Mouse (Mus musculus) liver, embryonic 12.5 days (tissue): Measurements from ENCODE around the gene Hectd4. TPM values are rescaled to one million over a fixed set of nuclear protein-coding genes. Genes with fewer than 3 reads are reported as not detected.
"Not testable (repeated sequence)": the region's sequence is repeated elsewhere in the genome, so short reads cannot be mapped to it uniquely, and the experiment has no call there.

Source experiments
- ATAC-seq: fragments of 200-750 bp; cut with Nextera tagmentation; 2 replicates; pipeline ENCODE4 v1.8.0; 2017; ENCODE audit warnings: moderate number of reproducible peaks, mild to moderate bottlenecking, moderate library complexity
- H3K27ac ChIP-seq: fragments of 300-500 bp; sonication (generic); 2 replicates; pipeline ENCODE4 v1.5.1; 2016; ENCODE audit warnings: mild to moderate bottlenecking
- H3K27me3 ChIP-seq: fragments of 300-500 bp; sonication (generic); replicated peaks from 2 replicates; pipeline ENCODE4 v1.6.1; 2016; ENCODE audit warnings: mild to moderate bottlenecking, moderate library complexity
- H3K36me3 ChIP-seq: fragments of 300-500 bp; sonication (generic); 2 replicates; pipeline ENCODE4 v1.6.1; 2016; ENCODE audit warnings: mild to moderate bottlenecking, moderate library complexity
- H3K4me1 ChIP-seq: fragments of 300-500 bp; sonication (generic); 2 replicates; pipeline ENCODE4 v1.6.1; 2016
- H3K4me2 ChIP-seq: fragments of 300-500 bp; sonication (generic); 2 replicates; pipeline ENCODE4 v1.6.1; 2016; ENCODE audit warnings: mild to moderate bottlenecking, moderate library complexity
- H3K4me3 ChIP-seq: fragments of 300-500 bp; sonication (generic); 2 replicates; pipeline ENCODE4 v1.5.1; 2016; ENCODE audit warnings: mild to moderate bottlenecking, moderate library complexity
- H3K9ac ChIP-seq: fragments of 300-500 bp; sonication (generic); 2 replicates; pipeline ENCODE4 v1.6.1; 2016; ENCODE audit warnings: mild to moderate bottlenecking, moderate library complexity
- H3K9me3 ChIP-seq: fragments of 300-500 bp; sonication (generic); replicated peaks from 2 replicates; pipeline ENCODE4 v1.6.1; 2016; ENCODE audit warnings: mild to moderate bottlenecking, moderate library complexity
- WGBS: fragments of 180-500 bp; shearing (Covaris S2); methylation state at CpG from one replicate; pipeline ENCODE4 v1.1.7; 2016; ENCODE audit not compliant: insufficient replicate concordance; 5-methylcytosine and 5-hydroxymethylcytosine counted together
- polyA plus RNA-seq: library from polyadenylated mRNA; unstranded; fragments of >200 nt; fragmentation: Nextera tagmentation; extraction: Ambion mirVana; gene quantifications from 2 replicates; pipeline ENCODE4 v1.2.1, GENCODE M21; 2016

Gene Hectd4
- polyA plus RNA-seq, 1 experiment from 2014 or later, result 13.3 TPM

DNA sequence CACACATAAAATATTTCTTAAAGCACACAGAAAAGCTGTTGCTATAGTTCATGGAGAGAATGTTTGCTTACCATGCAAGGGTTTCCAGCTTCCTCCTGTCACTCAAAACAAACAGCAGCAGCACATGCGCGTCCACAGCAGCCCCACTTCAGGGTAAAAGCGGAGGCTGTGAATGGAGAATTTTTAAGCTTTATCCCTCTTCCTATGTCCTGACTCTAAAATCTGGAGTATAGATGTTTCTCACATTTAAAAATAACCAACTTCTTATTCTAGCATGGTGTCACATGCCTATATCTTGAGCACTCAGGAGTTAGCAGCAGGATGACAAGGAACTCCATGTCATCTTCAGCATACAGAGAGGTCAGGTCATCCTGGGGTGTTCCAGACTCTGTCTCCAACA lies 70.3 kb downstream of the Hectd4 start:
- Histone ChIP-seq H3K9me3 (no peaks in the 10 kb centered on the region), H3K27ac (no peak overlapping the region), H3K4me2 (no peak overlapping the region), H3K36me3 (peaks cover 99% of the 10 kb centered on the region), H3K9ac (no peak overlapping the region), H3K27me3 (no peaks in the 10 kb centered on the region), H3K4me1 (peaks cover 15% of the 10 kb centered on the region), H3K4me3 (no peak overlapping the region)
- no peak for ATAC-seq
- 93% methylated on average over 3 of the region's 3 CpGs for WGBS

DNA sequence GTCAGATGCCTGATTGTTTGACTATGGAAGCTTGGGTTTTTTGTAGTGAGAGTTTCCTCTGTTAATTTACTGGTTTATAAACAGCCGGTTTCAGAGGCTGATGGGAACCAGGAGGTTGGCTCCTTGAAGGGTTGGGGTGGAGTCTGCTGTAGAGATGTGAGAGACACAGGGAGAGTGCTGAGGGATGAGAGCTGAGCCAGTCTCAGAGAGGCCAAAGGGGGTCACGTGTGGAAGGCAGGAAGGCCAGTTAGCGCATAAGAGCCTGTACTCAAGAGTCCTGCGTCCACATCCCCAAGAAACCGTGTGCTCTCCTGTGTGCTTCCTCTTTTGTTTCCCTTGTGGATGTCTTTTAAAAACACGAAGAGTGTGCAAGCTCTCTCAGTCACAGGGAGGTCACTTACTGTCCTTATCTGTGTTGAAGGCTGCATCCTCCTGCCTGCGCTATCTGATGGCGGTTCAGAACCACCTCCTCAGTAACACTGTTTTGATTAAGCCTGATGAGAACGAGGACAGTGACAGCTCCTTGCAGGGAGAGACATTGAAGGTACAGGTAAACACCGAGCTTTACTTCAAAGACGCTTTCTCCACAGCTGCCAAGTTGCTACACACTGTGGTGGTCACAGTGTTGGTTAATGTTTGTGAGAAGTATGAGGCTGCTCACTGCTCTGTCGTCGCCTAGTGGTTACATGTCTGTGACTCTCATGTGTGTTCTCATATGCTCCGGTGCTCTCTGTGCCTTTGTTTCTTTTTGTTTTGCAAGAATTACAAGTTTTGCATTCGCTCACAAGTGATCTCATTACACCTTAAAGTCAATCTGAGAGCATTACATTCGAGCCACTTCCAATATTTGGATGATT lies 72.5 kb downstream of the Hectd4 start:
- Histone ChIP-seq H3K4me1 (peaks cover 15% of the 10 kb centered on the region), H3K9me3 (no peaks in the 10 kb centered on the region), H3K27ac (0 out of 2 replicates have a peak overlapping the region, but pooled peaks have one; percentile 5), H3K4me2 (no peak overlapping the region), H3K9ac (no peak overlapping the region), H3K27me3 (no peaks in the 10 kb centered on the region), H3K4me3 (no peak overlapping the region), H3K36me3 (peaks cover 99% of the 10 kb centered on the region)
- WGBS, result 57% methylated on average over 16 of the region's 16 CpGs
- no peak for ATAC-seq

DNA sequence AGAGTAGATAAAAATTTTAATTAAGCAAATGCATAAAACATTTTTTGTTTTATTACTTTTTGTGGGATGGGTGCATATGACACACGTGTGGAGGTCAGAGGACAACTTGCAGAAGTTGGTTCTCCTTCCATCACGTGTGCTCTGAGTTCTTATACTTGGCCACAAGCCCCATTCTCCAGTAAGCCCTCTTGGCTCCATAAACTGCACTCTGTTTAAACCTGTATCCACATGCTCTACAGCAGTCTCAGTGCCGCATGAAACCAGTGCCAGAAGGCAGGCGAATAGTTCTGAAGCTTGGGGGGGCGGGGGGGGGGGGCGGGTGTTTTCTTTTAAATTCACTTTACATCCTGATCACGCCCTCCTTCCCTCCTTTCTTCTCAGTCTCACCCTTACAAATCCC lies 85.0 kb downstream of the Hectd4 start:
- H3K27ac ChIP-seq, result no peak overlapping the region
- no peaks in the 10 kb centered on the region for H3K4me1 ChIP-seq
- no peaks in the 10 kb centered on the region for H3K27me3 ChIP-seq
- no peaks in the 10 kb centered on the region for H3K9me3 ChIP-seq
- H3K4me2 ChIP-seq, result no peak overlapping the region
- no peak for ATAC-seq
- H3K36me3 ChIP-seq, result peaks cover 100% of the 10 kb centered on the region
- no peak overlapping the region for H3K9ac ChIP-seq
- 85% methylated on average over 7 of the region's 7 CpGs for WGBS
- H3K4me3 ChIP-seq, result no peak overlapping the region

DNA sequence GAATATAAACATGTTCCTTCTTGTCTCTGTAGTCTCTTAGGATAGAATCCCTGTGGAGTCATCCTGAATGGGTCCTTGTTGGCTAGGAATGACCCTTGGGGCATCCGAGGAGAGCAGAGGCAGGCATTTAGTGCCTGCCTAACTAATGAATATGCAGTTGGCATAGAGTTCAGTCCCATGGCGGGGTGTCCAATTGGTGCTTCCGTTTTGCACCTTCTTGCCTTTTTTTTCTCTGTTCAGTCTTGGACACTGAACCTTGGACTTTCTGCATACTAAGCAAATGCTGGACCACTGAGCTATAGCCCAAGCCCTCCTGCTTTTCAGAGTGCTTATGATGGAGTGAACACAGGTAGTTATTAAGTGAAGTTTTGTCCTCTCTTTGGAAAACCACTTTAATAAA lies 87.6 kb downstream of the Hectd4 start:
- Histone ChIP-seq H3K9ac (no peak overlapping the region), H3K4me1 (no peaks in the 10 kb centered on the region), H3K27ac (no peak overlapping the region), H3K4me2 (no peak overlapping the region), H3K9me3 (no peaks in the 10 kb centered on the region), H3K4me3 (no peak overlapping the region), H3K36me3 (peaks cover 100% of the 10 kb centered on the region), H3K27me3 (no peaks in the 10 kb centered on the region)
- ATAC-seq, result no peak
- WGBS, result 81% methylated on average over 3 of the region's 3 CpGs

DNA sequence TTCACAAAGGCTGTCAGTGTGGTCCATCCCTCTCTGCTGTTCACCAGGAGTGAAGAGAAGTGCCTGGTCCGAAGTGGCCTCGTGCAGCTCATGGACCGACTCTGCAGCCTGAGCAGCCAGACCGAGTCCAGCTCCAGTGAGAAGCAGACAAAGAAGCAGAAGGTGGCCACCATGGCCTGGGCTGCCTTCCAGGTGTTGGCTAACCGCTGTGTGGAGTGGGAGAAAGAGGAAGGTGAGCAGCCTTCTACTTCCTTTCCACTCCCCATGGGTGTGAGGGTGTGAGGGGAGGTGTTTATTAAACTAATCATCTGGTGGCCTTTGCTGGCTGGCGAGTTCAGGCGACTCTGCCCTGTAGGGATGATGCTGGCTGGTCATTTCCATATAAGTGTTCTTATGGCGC lies 91.6 kb downstream of the Hectd4 start:
- H3K9me3 ChIP-seq, result no peaks in the 10 kb centered on the region
- H3K4me3 ChIP-seq, result no peak overlapping the region
- H3K27ac ChIP-seq, result no peak overlapping the region
- no peak overlapping the region for H3K9ac ChIP-seq
- WGBS, result 87% methylated on average over 8 of the region's 8 CpGs
- no peak overlapping the region for H3K4me2 ChIP-seq
- peaks cover 100% of the 10 kb centered on the region for H3K36me3 ChIP-seq
- no peak for ATAC-seq
- H3K27me3 ChIP-seq, result no peaks in the 10 kb centered on the region
- no peaks in the 10 kb centered on the region for H3K4me1 ChIP-seq

DNA sequence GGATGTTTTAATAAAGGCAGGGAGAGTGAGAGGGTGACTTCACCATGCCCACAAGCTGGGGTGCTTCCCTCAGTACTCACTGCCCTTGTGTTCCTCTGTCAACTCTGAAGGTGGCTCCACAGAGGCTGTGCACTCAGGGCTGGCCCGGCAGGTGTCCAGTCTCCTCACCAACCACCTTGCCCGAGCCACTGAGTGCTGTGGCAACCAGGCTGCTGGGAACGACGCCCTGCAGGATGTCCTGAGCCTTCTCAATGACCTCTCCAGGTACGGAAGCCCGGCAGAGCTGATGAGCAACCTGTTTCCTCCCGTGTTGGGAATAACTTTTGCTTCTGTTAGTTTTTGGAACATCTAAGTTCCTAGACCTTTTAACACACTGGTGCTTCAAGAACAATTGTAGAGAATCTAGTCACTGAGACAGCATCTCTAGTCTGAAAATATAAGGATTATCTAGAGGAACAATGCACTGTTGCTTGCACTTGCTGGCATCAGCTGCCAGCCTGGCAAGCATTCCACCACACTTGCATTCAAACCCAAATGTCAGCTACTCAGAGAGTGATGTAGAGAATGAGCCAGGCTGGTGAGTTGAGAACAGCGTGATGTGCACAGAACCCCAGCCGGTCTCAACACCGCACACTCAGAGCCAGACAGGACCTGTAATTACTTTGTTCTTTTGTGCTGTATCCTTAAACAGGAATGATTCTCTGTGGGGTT lies 93.9 kb downstream of the Hectd4 start:
- Histone ChIP-seq H3K36me3 (peaks cover 100% of the 10 kb centered on the region), H3K27ac (no peak overlapping the region), H3K4me1 (no peaks in the 10 kb centered on the region), H3K9me3 (no peaks in the 10 kb centered on the region), H3K9ac (no peak overlapping the region), H3K27me3 (no peaks in the 10 kb centered on the region), H3K4me2 (no peak overlapping the region), H3K4me3 (no peak overlapping the region)
- no peak for ATAC-seq
- 92% methylated on average over 10 of the region's 10 CpGs for WGBS

DNA sequence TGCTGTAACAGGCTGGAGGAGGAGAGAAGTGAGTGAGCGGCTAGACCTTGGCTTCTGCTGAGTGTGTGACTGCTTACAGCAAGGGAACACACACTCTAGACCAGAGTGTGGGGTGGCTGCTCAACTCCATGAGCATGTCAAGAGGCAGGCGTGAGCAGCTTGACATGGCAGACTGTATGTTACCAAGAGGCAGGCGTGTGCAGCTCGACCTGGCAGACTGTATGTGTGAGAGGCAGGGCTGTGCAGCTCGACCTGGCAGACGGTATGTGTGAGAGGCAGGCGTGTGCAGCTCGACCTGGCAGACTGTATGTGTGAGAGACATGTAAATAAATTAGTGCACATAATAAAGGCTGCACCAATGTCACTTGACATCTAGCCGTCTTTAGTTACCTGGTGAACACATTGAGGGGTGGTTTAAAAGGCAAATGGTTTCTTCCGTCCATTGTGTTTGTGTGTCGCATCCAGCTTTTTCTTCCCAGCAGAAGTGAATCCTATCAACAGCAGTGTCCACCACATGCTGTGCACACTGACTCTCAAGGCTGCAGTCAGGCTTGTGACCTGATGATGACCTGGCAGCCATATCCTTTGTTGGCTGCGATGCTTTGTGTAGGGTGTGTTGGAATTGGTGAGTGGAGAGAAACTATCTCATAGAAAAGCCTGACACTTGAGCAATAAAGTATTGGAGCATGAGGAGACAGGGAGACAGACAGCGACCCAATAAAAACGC lies 106.2 kb downstream of the Hectd4 start:
- 92% methylated on average over 14 of the region's 14 CpGs for WGBS
- Histone ChIP-seq H3K9me3 (no peaks in the 10 kb centered on the region), H3K4me2 (no peak overlapping the region), H3K27me3 (no peaks in the 10 kb centered on the region), H3K9ac (no peak overlapping the region), H3K4me1 (no peaks in the 10 kb centered on the region), H3K36me3 (peaks cover 95% of the 10 kb centered on the region), H3K27ac (no peak overlapping the region), H3K4me3 (no peak overlapping the region)
- ATAC-seq, result no peak

DNA sequence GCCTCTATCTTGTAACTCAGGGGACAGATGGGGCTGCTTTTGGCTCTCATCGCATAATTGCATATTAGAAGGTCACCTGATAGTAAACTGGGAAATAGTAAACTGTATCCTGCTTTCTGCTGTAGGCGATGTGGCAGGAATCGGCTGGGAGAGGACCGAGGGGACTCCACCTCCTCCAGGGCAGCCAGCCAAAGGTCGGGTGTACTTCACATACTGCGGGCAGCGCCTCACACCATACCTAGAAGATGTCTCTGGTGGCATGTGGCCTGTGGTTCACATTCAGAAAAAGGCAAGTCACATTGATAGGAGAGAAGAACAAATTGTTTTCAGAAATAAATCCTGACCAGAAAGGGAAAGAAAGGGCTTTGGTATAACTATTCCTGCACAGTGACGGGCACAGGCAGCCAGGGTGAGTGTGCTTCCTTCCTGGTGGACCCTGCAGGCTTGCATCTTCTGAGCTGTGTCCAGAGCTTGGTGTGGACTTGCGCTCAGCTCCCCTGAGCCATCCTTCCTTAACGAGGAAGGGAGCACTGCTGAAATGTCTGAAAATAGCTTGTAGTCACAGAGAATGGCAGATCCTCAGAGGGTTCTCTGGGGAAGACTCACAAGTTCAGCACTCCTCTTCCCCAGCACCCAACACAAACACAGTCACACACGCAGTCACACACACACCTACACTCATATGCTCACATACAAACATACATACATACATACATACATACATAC lies 109.5 kb downstream of the Hectd4 start:
- peak overlapping the region; percentile 55 for H3K9ac ChIP-seq
- peak overlapping the region; percentile 73 for H3K27ac ChIP-seq
- no peaks in the 10 kb centered on the region for H3K27me3 ChIP-seq
- no peaks in the 10 kb centered on the region for H3K4me1 ChIP-seq
- no peaks in the 10 kb centered on the region for H3K9me3 ChIP-seq
- H3K4me3 ChIP-seq, result peak overlapping the region; percentile 41
- H3K36me3 ChIP-seq, result peaks cover 95% of the 10 kb centered on the region
- peak; percentile 43; the same call in 1 of the 2 replicates for ATAC-seq
- H3K4me2 ChIP-seq, result peak overlapping the region; percentile 55
- WGBS, result 82% methylated on average over 11 of the region's 11 CpGs

DNA sequence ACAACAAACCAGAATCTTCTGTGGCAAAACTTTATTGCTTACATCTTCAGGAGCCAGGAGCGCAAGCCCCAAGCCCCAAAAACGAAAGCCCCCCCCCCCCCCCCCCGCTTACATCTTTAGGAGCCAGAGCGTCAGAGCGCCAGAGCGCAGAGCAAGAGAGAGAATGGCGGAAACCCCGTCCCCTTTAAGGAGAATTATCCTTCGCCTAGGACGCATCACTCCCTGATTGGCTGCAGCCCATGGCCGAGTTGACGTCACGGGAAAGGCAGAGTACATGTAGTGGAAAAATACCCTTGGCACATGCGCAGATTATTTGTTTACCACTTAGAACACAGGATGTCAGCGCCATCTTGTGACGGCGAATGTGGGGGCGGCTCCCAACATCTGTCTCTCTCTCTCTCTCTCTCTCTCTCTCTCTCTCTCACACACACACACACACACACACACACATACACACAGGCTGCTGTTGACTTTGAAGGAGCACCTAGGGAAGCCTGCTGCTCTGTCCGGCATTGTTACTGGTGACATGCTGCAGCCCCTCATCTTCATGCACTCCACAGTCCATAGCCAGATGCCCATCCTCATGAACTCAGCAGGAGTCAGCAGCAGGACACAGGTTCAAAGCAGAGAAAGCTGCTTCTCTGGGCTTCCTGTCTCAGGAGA lies 110.3 kb downstream of the Hectd4 start:
- peak overlapping the region; percentile 55 for H3K4me2 ChIP-seq
- not testable (repeated sequence) for H3K27me3 ChIP-seq, H3K9me3 ChIP-seq, H3K4me1 ChIP-seq
- H3K9ac ChIP-seq, result peak overlapping the region; percentile 55
- H3K36me3 ChIP-seq, result peaks cover 95% of the 10 kb centered on the region
- peak; percentile 58; the same call in 1 of the 2 replicates for ATAC-seq
- H3K27ac ChIP-seq, result peak overlapping the region; percentile 82
- peak overlapping the region; percentile 41 for H3K4me3 ChIP-seq
- WGBS, result 76% methylated on average over 16 of the region's 19 CpGs

DNA sequence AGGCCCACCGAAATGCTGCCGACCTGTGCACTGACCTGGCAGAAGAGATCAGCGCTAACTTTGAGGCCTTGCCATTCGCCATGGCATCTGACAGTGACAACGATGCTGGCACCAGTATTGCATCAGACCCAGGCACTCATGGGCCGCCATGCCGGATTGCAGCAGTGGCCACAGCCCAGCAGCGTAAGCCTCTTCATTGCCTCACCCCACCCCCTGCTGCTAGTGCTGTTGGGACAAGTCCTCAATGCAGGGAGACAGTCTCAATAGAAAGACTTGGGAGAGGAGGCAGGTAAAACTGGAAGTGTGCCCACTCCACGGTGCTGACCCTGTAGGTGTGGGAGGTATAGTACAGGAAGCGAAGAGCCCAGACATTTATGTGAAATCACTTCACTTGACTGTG lies 111.7 kb downstream of the Hectd4 start:
- no peaks in the 10 kb centered on the region for H3K9me3 ChIP-seq
- no peak overlapping the region for H3K27ac ChIP-seq
- H3K4me3 ChIP-seq, result no peak overlapping the region
- peaks cover 95% of the 10 kb centered on the region for H3K36me3 ChIP-seq
- no peak overlapping the region for H3K9ac ChIP-seq
- WGBS, result 94% methylated on average over 10 of the region's 10 CpGs
- no peaks in the 10 kb centered on the region for H3K4me1 ChIP-seq
- no peak for ATAC-seq
- no peak overlapping the region for H3K4me2 ChIP-seq
- no peaks in the 10 kb centered on the region for H3K27me3 ChIP-seq

DNA sequence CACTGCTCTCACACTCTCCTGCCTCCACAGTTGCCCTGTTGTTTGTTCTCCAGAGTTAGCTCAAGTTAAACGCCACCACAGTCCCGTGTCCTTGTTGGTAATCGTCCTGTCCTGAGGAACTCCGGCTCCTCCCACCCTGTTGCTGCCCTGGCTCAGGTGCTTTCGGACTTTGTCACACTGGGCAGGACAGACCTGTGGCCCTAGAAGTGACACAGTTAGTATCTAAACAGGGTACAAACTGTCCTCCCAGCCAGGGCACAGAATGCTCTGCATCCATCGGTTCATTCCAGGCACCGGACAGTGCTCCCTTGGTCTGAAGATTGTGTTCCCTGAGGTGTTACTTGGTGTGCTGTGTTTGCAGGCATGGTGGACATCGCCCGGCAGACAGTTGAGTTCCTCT lies 114.0 kb downstream of the Hectd4 start:
- ATAC-seq, result no peak
- 91% methylated on average over 9 of the region's 9 CpGs for WGBS
- H3K9me3 ChIP-seq, result no peaks in the 10 kb centered on the region

More for the DNA sequence above, 114.0 kb downstream of the Hectd4 start:
- Histone ChIP-seq H3K27me3 (no peaks in the 10 kb centered on the region), H3K27ac (no peak overlapping the region), H3K9ac (no peak overlapping the region), H3K36me3 (peaks cover 96% of the 10 kb centered on the region), H3K4me2 (no peak overlapping the region), H3K4me3 (no peak overlapping the region), H3K4me1 (no peaks in the 10 kb centered on the region)
